Mouse (Mus musculus) brain, embryonic 14.5 days (tissue): Measurements from ENCODE around the gene Spock2. TPM values are rescaled to one million over a fixed set of nuclear protein-coding genes. Genes with fewer than 3 reads are reported as not detected.

Experiments
- DNase-seq: peaks from one replicate; pipeline ENCODE4 v3.0.0-alpha.2; 2011; ENCODE audit warnings: low read depth
- CTCF ChIP-seq: fragments of 200-500 bp; IDR thresholded peaks from 2 replicates; pipeline ENCODE4 v1.5.1; 2012; ENCODE audit warnings: inconsistent platforms, mild to moderate bottlenecking, moderate library complexity, borderline replicate concordance; ENCODE audit not compliant: insufficient read depth, insufficient read length; ENCODE audit errors: extremely low read depth
- POLR2A ChIP-seq: fragments of 200-500 bp; IDR thresholded peaks from 2 replicates; pipeline ENCODE4 v1.6.1; 2012; ENCODE audit warnings: mild to moderate bottlenecking, inconsistent platforms, borderline replicate concordance; ENCODE audit not compliant: poor library complexity, insufficient read depth, insufficient read length, severe bottlenecking; ENCODE audit errors: extremely low read depth
- polyA plus RNA-seq: library from polyadenylated mRNA; depleted of rRNA; stranded (reverse); fragments of >200 nt; gene quantifications from 2 replicates; pipeline ENCODE4 v1.2.3, GENCODE M21; 2012; rRNA removed

Spock2 gene
- 87.8 and 159 TPM in 2 replicates for polyA plus RNA-seq

DNA sequence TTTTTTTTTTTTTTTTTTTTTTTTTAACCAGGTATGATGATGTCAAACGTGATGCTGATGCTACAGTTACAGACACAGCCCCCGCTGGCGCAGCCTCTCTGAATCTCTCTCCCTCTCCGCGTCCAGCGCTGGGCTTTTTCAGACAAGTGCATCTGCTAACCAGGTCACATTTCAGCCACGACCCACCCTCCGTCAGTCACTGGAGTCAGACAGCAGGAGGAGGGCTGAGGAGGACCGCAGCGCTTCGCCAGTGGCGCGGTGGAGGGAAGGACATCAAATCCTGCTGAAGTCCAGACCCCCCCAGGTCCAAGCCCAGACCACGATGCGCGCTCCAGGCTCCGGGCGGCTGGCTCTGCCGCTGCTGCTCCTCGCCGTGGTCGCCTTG, at the start of gene Spock2:
TSS of gene Spock2 (plus strand) at position 74 of the 385 bp plus-strand sequence.
- TF ChIP-seq POLR2A = 0 out of 2 replicates have a peak, but pooled peaks have one; percentile 12
- no peak for TF ChIP-seq CTCF
- peak; percentile 88 for DNase-seq

DNA sequence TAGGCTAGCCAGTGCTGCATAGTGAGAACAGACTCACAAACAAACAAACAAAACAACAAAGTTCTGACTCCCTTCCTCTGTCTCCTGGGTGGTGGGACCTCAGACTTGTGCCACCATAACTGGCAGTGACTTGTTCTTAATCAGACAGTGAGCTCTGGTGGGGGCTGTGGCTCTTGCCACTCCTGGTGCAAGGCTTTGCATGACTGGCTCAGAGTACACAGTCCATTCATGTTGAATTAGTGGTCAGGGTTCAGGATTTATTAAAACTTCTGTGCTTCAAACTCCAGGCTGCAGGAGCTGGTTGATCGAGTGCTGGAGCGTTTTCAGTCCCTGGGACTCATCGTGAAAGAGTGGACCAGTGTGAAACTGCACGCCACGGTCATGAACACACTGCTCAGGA, 43.8 kb upstream of the Spock2 start:
- no peak for DNase-seq
- no peak for TF ChIP-seq CTCF
- no peak for TF ChIP-seq POLR2A

DNA sequence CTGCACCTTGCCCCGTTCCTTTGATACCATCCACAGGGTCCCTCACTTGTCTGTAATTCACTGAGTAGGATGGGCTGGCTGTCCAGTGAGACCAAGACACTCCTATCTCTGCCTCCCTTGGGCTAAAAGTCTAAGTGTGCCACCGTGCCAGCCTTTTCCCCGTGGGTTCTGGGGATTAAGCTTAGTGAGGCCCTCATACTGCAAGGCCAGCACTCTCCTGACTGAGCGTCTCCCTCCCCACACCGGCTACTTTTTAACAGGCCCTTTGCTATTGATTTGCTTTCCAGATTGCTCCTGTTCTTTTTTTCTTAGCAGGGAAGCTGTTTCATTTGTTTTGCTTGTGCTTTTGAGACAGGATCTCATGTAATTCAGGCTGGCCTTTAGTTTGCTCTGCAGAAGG, 43.1 kb upstream of the Spock2 start:
- DNase-seq = no peak
- TF ChIP-seq CTCF (no peak), POLR2A (no peak)

DNA sequence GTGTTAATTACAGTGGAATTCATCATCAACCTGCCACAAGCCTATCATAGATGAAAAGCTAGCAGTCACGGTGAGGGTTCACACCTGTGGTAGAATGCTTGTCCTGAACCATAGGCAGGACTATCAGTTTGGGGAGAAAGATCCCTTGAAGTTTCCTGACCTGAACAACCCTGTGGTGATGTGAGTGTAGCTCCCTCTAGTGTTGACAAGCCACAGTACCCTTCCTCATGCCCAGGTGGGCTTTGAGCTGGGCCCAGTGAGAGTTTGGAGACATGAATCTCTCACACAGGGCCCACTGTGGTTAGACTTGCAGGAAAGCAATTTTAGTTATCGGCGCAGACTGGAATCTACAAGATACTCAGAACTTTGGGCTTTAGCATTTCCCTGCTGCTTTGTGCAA, 39.5 kb upstream of the Spock2 start:
- peak; percentile 67 for DNase-seq
- TF ChIP-seq POLR2A = no peak
- peak; percentile 72; the same call in 1 of the 2 replicates for TF ChIP-seq CTCF

DNA sequence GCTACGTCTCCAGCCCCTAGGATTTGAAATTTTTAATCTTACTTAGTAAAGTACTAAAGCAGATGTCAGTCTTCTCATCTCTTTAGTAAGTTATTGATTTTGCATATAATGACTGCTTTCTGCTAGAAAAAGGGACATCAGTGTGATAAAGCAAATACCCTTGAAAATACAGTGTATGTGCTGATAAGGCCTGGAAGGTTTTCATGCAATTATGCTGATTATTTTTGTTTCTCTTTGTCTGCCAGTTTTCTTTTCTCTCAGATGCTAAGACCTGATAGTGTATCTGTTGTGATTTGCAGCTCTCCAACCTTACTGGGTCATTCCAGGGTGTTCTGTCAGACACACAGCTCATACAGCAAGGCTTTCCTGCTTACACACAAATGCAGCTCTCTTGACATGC, 30.9 kb upstream of the Spock2 start:
- TF ChIP-seq POLR2A = no peak
- no peak for TF ChIP-seq CTCF

DNA sequence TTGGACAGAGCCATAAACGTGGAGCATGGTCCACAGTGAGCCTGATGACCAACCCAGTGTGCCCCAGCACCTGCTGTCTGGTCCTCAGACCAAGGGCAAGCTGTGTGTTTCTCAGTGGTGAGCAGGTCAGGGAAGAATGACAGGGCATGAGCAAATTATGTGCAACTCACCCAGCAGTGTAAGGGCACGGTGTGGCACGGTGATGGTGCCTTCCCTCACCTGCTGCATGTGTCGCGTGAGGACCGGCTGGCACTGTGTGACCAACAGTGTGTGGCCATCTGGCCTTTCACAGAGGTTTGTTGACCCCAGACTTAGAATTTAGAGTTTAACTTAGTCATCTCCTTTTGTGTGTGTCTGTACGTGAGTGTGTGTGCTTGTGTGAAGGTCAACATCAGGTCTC, 28.8 kb upstream of the Spock2 start:
- no peak for DNase-seq
- TF ChIP-seq CTCF (no peak), POLR2A (no peak)

More for the DNA sequence above, 30.9 kb upstream of the Spock2 start:
- no peak for DNase-seq

DNA sequence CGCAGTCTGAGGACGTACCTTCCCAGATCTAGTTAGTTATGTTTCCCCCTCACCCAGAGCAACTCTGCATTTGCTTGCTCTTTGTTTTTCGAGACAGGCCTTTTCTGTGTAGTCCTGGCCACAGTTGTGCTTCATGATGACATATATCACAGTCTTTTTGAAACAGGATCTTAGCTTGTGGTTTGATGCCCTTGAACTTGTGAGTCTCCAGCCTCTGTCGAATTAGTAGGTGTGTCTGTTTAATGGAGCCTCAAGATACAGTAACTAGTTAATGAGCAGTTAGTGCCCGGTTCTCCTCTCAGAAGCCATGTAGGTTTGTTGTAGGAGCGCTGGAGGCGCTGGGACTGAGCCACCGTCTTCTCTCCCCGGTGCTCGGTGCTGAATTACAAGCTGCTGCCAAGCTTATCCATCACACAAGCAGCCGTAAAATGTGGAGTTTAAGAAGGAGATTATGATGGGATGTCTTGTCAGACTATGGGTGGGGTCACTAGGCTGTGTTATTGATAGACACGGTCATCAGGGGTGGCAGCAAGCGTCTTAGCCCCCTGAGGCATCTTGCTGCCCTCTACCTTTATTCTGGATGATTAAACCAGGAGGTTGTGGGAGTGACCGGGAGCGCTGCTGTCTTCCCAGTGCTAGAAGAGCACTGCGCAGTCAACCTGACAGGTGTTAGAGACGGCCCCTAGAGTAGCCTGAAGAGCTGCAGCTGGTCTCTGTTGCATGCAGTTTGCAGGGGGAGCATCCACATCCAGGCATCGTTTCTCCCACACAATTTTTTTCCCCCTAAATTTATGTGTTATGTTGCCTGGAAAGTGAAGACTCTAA, 28.1 kb upstream of the Spock2 start:
- peak; percentile 27 for DNase-seq
- no peak for TF ChIP-seq POLR2A
- no peak for TF ChIP-seq CTCF

DNA sequence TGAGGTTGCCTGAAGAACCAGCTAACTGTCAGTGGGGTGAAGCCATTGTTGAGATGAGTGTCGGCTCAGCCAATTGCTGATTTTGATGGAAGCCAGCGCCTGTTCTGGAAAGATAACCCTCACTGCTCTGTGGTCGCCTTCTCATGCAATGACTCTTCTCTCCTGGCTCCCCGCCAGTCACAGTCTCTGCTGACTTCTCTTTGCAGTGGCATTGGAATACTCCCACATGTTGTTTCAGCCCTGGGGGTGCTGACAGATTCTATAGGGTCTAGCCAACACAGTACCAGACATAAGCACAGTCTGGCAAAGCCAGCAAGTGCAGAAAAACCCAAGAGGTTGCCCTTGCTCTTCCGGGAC, 27.5 kb upstream of the Spock2 start:
- DNase-seq = peak; percentile 67
- TF ChIP-seq POLR2A = no peak
- TF ChIP-seq CTCF = no peak

DNA sequence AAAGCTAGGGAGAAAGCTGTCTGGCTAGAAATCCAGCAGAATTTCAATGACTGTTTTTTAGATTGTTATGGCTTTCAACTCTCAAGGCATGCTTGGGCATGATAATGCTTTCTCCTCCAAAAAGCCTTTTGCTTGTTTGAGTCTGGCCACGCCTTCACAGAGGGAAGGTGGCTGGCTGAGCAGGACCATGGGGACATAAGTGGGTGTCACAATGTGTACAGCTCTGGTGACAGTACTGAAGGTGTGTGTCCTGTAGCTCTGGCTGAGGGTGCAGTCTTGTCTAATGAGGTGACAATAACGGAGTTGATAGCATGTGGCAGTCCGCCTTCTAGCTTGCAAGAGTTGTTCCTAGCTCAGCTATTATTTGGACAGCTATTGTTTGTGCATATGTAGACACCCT, 25.8 kb upstream of the Spock2 start:
- TF ChIP-seq POLR2A (no peak), CTCF (no peak)
- DNase-seq = no peak

DNA sequence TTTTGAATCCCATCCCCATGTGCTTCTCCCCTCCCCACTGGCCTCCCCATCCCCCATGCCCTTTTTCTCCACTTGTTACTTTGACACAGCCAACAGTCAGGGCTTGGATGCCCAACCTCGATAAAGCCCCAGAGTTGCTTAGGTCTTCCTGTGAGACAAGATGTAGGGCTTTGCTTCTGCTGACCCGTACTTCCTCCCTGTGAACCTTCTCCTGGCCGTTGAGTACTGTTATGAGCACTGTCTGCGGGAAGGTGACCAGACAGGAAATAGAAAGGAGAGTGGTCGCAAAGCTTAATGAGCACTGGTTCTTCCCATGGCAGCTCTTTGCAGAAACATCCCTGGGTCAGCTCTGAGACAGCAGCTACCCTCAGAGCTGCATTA, 25.4 kb upstream of the Spock2 start:
- TF ChIP-seq CTCF (no peak), POLR2A (no peak)
- DNase-seq = no peak

DNA sequence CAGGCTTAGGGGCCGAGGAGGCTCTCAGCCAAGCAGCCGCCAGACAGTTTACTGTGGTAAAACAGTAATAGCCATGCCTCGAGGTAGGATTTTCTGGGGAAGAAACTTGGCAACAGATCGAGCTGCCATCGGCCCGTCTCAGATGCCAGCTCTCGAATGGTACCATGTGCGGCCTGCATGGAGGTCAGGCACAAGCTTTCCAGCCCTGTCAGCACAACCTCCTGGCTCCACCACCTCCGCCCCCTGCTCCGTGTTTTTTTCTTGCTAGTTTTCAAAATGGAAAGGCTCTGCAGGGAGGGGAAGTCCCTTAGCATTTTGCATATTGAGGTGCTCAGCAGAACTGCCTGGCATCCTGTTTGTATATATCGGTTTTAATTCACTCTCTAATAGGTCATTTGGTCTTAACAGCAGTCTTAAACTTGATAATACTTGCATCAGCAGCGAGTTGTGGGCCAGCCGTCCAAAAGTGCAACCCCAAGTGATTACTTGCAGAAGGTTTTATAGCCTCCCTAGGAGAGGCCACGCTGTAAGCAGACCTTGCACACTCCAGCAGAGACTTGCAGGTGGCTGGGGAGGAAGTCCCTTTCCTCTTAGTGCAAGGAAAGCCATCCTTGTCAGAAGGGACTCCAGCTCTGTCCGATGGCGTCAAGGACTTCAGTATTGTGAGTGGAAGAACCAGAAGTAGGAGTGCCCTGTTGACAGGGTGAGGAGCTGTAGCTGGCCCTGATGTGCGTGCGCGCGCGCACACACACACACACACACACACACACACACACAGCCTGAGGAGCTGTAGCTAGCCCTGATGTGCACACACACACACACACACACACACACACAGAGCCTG, 24.8 kb upstream of the Spock2 start:
- TF ChIP-seq POLR2A (no peak), CTCF (no peak)

DNA sequence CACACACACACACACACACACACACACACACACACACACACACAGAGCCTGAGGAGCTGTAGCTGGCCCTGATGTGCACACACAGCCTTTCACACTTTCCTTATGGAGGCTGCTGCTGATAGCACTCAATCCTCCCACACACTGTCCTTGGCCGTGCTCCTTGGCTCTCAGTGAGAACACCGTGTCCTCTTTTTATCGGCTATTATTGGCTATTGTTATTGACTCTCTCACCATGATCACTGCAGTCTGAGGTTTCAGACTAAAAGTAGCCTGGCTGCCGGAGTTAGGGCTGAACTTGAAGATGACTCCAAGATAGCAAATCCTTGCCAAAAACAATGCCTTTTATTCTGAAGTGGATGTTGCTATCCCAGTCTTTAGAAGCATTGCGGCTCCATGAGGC, 24.1 kb upstream of the Spock2 start:
- peak; percentile 47 for DNase-seq

More for the DNA sequence above, 24.8 kb upstream of the Spock2 start:
- DNase-seq = peak; percentile 65

More for the DNA sequence above, 24.1 kb upstream of the Spock2 start:
- no peak for TF ChIP-seq CTCF
- no peak for TF ChIP-seq POLR2A
